ENCODE assay signal across 15 mouse cellular contexts in the genomic region with DNA sequence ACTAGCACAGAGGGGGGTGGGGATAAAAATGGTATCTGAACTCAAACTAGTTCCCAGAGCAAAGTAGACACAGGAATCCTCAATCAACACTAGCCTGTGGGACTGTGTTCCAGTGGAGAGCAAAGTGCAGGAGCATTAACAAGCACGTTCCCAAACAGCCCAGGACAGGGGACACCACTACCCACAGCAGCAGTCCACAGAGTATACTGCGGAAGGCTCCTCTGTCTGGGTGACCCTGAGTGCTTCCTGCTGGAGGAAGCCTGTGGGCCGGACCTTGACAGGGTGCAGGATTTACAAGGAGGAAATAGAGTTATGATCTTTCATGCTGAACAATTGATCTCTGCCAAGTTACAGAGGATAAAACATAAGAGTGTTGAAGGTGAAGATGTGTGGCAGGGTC.
DNase-seq lines count a peak whose midpoint lies in the region; ATAC-seq and TF ChIP-seq lines count a peak whose summit lies in the region.
"Had no signal": no experiment of that assay in that cellular context is flagged by ENCODE, and none has a peak within 500 bp of the region (broad histone marks: within the 10 kb centered on the region; RNA-seq: fewer than 3 reads in every experiment).

No protein-coding gene starts in this region.

- no peak overlapping the region for H3K4me3 ChIP-seq in liver, embryonic 12.5 days
- H3K4me3 ChIP-seq in liver, postnatal 0 days (ENCODE audit: low read depth, low read length): no peak overlapping the region
- no peak overlapping the region for H3K4me3 ChIP-seq in forebrain, embryonic 12.5 days (replicated peaks)
- H3K4me3 ChIP-seq: forebrain, embryonic 13.5 days; hindbrain, embryonic 12.5 days; limb, embryonic 12.5 days; midbrain, embryonic 10.5 days had no signal

- no peak overlapping the region for H3K4me2 ChIP-seq in liver, embryonic 12.5 days
- H3K4me2 ChIP-seq in liver, postnatal 0 days (ENCODE audit: low read depth, low read length): no peak overlapping the region
- H3K4me2 ChIP-seq in forebrain, embryonic 12.5 days: no peak overlapping the region
- H3K4me2 ChIP-seq: forebrain, embryonic 13.5 days; hindbrain, embryonic 12.5 days; limb, embryonic 12.5 days had no signal

- DNase-seq in liver: peak; percentile 8
- DNase-seq in kidney, adult 8-10 months: peak; percentile 1 to 4
- DNase-seq in kidney, postnatal 10 days: peak; percentile 29
- no peak for DNase-seq in liver, postnatal 0 days
- DNase-seq: cerebellum, adult 9-10 months; gastrocnemius, postnatal 36 days; lung, adult 2 months had no signal

- 24% methylated on average over 3 of the region's 3 CpGs for WGBS in liver, embryonic 12.5 days (ENCODE audit: insufficient replicate concordance)
- WGBS in liver, postnatal 0 days (ENCODE audit: insufficient replicate concordance): 17% methylated on average over 3 of the region's 3 CpGs
- WGBS in forebrain, embryonic 12.5 days: 90% methylated on average over 3 of the region's 3 CpGs

- H3K9ac ChIP-seq in liver, embryonic 12.5 days: no peak overlapping the region
- H3K9ac ChIP-seq in liver, postnatal 0 days (replicated peaks): no peak overlapping the region
- H3K9ac ChIP-seq in forebrain, embryonic 12.5 days: no peak overlapping the region
- H3K9ac ChIP-seq: forebrain, embryonic 13.5 days; hindbrain, embryonic 12.5 days; limb, embryonic 12.5 days had no signal

- H3K27ac ChIP-seq in liver, embryonic 12.5 days: no peak overlapping the region
- H3K27ac ChIP-seq in liver, postnatal 0 days (ENCODE audit: low read depth): no peak overlapping the region
- H3K27ac ChIP-seq in forebrain, embryonic 12.5 days: no peak overlapping the region
- H3K27ac ChIP-seq: forebrain, embryonic 13.5 days; hindbrain, embryonic 12.5 days; limb, embryonic 12.5 days; macrophage; midbrain, embryonic 10.5 days had no signal

- no peaks in the 10 kb centered on the region for H3K36me3 ChIP-seq in liver, embryonic 12.5 days
- no peaks in the 10 kb centered on the region for H3K36me3 ChIP-seq in liver, postnatal 0 days (replicated peaks; ENCODE audit: insufficient read depth, low read length)
- H3K36me3 ChIP-seq in forebrain, embryonic 12.5 days (replicated peaks): no peaks in the 10 kb centered on the region
- H3K36me3 ChIP-seq: hindbrain, embryonic 12.5 days; limb, embryonic 12.5 days; midbrain, embryonic 10.5 days had no signal

- no peaks in the 10 kb centered on the region for H3K9me3 ChIP-seq in liver, embryonic 12.5 days (replicated peaks)
- H3K9me3 ChIP-seq in liver, postnatal 0 days (ENCODE audit: low read length): no peaks in the 10 kb centered on the region
- H3K9me3 ChIP-seq in forebrain, embryonic 12.5 days: no peaks in the 10 kb centered on the region
- H3K9me3 ChIP-seq: forebrain, embryonic 13.5 days; hindbrain, embryonic 12.5 days; limb, embryonic 12.5 days; midbrain, embryonic 10.5 days had no signal

- no peaks in the 10 kb centered on the region for H3K27me3 ChIP-seq in liver, embryonic 12.5 days (replicated peaks)
- no peaks in the 10 kb centered on the region for H3K27me3 ChIP-seq in liver, postnatal 0 days (ENCODE audit: insufficient read depth, low read length)
- H3K27me3 ChIP-seq in forebrain, embryonic 12.5 days: no peaks in the 10 kb centered on the region
- H3K27me3 ChIP-seq: forebrain, embryonic 13.5 days; hindbrain, embryonic 12.5 days; limb, embryonic 12.5 days had no signal

- no peak for TF ChIP-seq CTCF in liver, postnatal 0 days (IDR thresholded peaks at IDR 0.05; ENCODE audit: low read depth)

- TF ChIP-seq EP300 in liver, postnatal 0 days (IDR thresholded peaks at IDR 0.05; ENCODE audit: low read depth): no peak

- no peak for ATAC-seq in liver, embryonic 12.5 days
- ATAC-seq in liver, postnatal 0 days: peak; percentile 25; the same call in 1 of the 2 replicates
- no peak for ATAC-seq in CD4-positive, CD25-positive, alpha-beta regulatory T cell, adult 4 months
- ATAC-seq in forebrain, embryonic 12.5 days (ENCODE audit: low FRiP score): no peak
- ATAC-seq: forebrain, embryonic 13.5 days had no signal

- no peaks in the 10 kb centered on the region for H3K4me1 ChIP-seq in liver, embryonic 12.5 days
- no peaks in the 10 kb centered on the region; the same call in 1 of the 2 replicates for H3K4me1 ChIP-seq in liver, postnatal 0 days (ENCODE audit: insufficient read depth)
- no peaks in the 10 kb centered on the region for H3K4me1 ChIP-seq in forebrain, embryonic 12.5 days
- H3K4me1 ChIP-seq: forebrain, embryonic 13.5 days; hindbrain, embryonic 12.5 days; limb, embryonic 12.5 days; midbrain, embryonic 10.5 days had no signal
